Mouse (Mus musculus) macrophage (primary cell): ENCODE measurements around the gene Ccng2. TPM values are rescaled to one million over a fixed set of nuclear protein-coding genes. Genes with fewer than 3 reads are reported as not detected.

Experiments used
- H3K27ac ChIP-seq: fragments of 350-480 bp; formaldehyde crosslinking; 2 replicates; pipeline ENCODE4 v1.9.0; 2021
- H3K36me3 ChIP-seq: fragments of 350-480 bp; formaldehyde crosslinking; 2 replicates; pipeline ENCODE4 v1.9.0; 2021; ENCODE audit errors: inconsistent target
- H3K4me3 ChIP-seq: fragments of 350-480 bp; formaldehyde crosslinking; 2 replicates; pipeline ENCODE4 v1.9.0; 2021; ENCODE audit errors: inconsistent target
- H3K79me2 ChIP-seq: fragments of 350-480 bp; formaldehyde crosslinking; 2 replicates; pipeline ENCODE4 v1.9.0; 2021; ENCODE audit errors: inconsistent target
- WGBS: methylation state at CpG from one replicate; pipeline ENCODE4 v1.1.7; 2026; ENCODE audit warnings: inconsistent platforms; ENCODE audit not compliant: missing documents; 5-methylcytosine and 5-hydroxymethylcytosine counted together
- polyA plus RNA-seq: library from polyadenylated mRNA; stranded (reverse); fragments of 250-400 nt; gene quantifications from 3 replicates; pipeline ENCODE4 v1.2.4, GENCODE M21; 2018; ENCODE audit warnings: inconsistent platforms

Gene Ccng2
- polyA plus RNA-seq, 1 experiment from 2014 or later: 10.4 TPM

- H3K36me3 ChIP-seq: no peaks in the 10 kb centered on the region
- WGBS: 87% methylated on average over 6 of the region's 6 CpGs
These were observed 17.0 kb upstream of the Ccng2 start for GRCm38 (mm10) chr5:93249940-93250578.

GRCm38 (mm10) chr5:93251001-93251760, 15.9 kb upstream of the Ccng2 start:
- 93% methylated on average over 12 of the region's 12 CpGs for WGBS
- no peak overlapping the region for H3K27ac ChIP-seq
- H3K79me2 ChIP-seq: no peaks in the 10 kb centered on the region
- H3K36me3 ChIP-seq: no peaks in the 10 kb centered on the region
- no peak overlapping the region for H3K4me3 ChIP-seq

More at GRCm38 (mm10) chr5:93249940-93250578, 17.0 kb upstream of the Ccng2 start:
- Histone ChIP-seq H3K4me3 (no peak overlapping the region), H3K79me2 (no peaks in the 10 kb centered on the region), H3K27ac (no peak overlapping the region)

GRCm38 (mm10) chr5:93255759-93256265, 11.2 kb upstream of the Ccng2 start:
- WGBS: 79% methylated on average over 5 of the region's 5 CpGs
- H3K36me3 ChIP-seq: no peaks in the 10 kb centered on the region
- no peak overlapping the region for H3K27ac ChIP-seq
- H3K4me3 ChIP-seq: no peak overlapping the region
- no peaks in the 10 kb centered on the region for H3K79me2 ChIP-seq

- no peaks in the 10 kb centered on the region for H3K79me2 ChIP-seq
- H3K27ac ChIP-seq: no peak overlapping the region
- H3K36me3 ChIP-seq: no peaks in the 10 kb centered on the region
- H3K4me3 ChIP-seq: no peak overlapping the region
These were observed 10.1 kb upstream of the Ccng2 start for GRCm38 (mm10) chr5:93256820-93257405.

- Histone ChIP-seq H3K4me3 (no peak overlapping the region), H3K79me2 (no peaks in the 10 kb centered on the region), H3K27ac (no peak overlapping the region), H3K36me3 (no peaks in the 10 kb centered on the region)
These were observed 7.7 kb upstream of the Ccng2 start for GRCm38 (mm10) chr5:93259349-93259748.

GRCm38 (mm10) chr5:93260983-93261382, 6.1 kb upstream of the Ccng2 start:
- Histone ChIP-seq H3K4me3 (no peak overlapping the region), H3K27ac (no peak overlapping the region), H3K79me2 (no peaks in the 10 kb centered on the region), H3K36me3 (no peaks in the 10 kb centered on the region)
- WGBS: 47% methylated on average over 3 of the region's 3 CpGs

- WGBS: 56% methylated on average over 2 of the region's 2 CpGs
- peaks cover 1% of the 10 kb centered on the region; the same call in 1 of the 2 replicates for H3K79me2 ChIP-seq
- H3K4me3 ChIP-seq: no peak overlapping the region
- H3K36me3 ChIP-seq: no peaks in the 10 kb centered on the region
- no peak overlapping the region for H3K27ac ChIP-seq
These were observed 4.3 kb upstream of the Ccng2 start for GRCm38 (mm10) chr5:93262751-93263150.

GRCm38 (mm10) chr5:93263396-93264075, 3.5 kb upstream of the Ccng2 start:
- H3K36me3 ChIP-seq: no peaks in the 10 kb centered on the region
- 51% methylated on average over 6 of the region's 6 CpGs for WGBS
- peaks cover 9% of the 10 kb centered on the region for H3K79me2 ChIP-seq
- no peak overlapping the region for H3K27ac ChIP-seq
- no peak overlapping the region for H3K4me3 ChIP-seq

GRCm38 (mm10) chr5:93264136-93264700, 2.8 kb upstream of the Ccng2 start:
- Histone ChIP-seq H3K36me3 (no peaks in the 10 kb centered on the region), H3K79me2 (peaks cover 16% of the 10 kb centered on the region), H3K27ac (peak overlapping the region; percentile 93), H3K4me3 (no peak overlapping the region)
- 0% methylated on average over 1 of the region's 1 CpGs for WGBS

- H3K4me3 ChIP-seq: peak overlapping the region; percentile 2; the same call in 1 of the 2 replicates
- WGBS: 18% methylated on average over 7 of the region's 7 CpGs
- H3K79me2 ChIP-seq: peaks cover 26% of the 10 kb centered on the region
- peak overlapping the region; percentile 93 for H3K27ac ChIP-seq
- H3K36me3 ChIP-seq: no peaks in the 10 kb centered on the region
These were observed 1.8 kb upstream of the Ccng2 start for GRCm38 (mm10) chr5:93265164-93265800.

- peak overlapping the region; percentile 93 for H3K27ac ChIP-seq
- 30% methylated on average over 13 of the region's 13 CpGs for WGBS
- H3K4me3 ChIP-seq: peak overlapping the region; percentile 49
- peaks cover 2% of the 10 kb centered on the region for H3K36me3 ChIP-seq
- peaks cover 30% of the 10 kb centered on the region for H3K79me2 ChIP-seq
These were observed 1.1 kb upstream of the Ccng2 start for GRCm38 (mm10) chr5:93265801-93266580.

GRCm38 (mm10) chr5:93267851-93268606, 972 bp downstream of the Ccng2 start:
- peaks cover 30% of the 10 kb centered on the region for H3K79me2 ChIP-seq
- peak overlapping the region; percentile 73 for H3K4me3 ChIP-seq
- under 1% methylated on average over 48 of the region's 48 CpGs for WGBS
- peak overlapping the region; percentile 73 for H3K27ac ChIP-seq
- H3K36me3 ChIP-seq: peaks cover 23% of the 10 kb centered on the region

- no peak overlapping the region for H3K27ac ChIP-seq
- H3K79me2 ChIP-seq: peaks cover 30% of the 10 kb centered on the region
- no peak overlapping the region; the same call in 1 of the 2 replicates for H3K4me3 ChIP-seq
- 47% methylated on average over 7 of the region's 7 CpGs for WGBS
- peaks cover 43% of the 10 kb centered on the region for H3K36me3 ChIP-seq
These were observed 3.0 kb downstream of the Ccng2 start for GRCm38 (mm10) chr5:93270095-93270494.
